Mouse (Mus musculus): ENCODE measurements around the gene Rock2.

DNA sequence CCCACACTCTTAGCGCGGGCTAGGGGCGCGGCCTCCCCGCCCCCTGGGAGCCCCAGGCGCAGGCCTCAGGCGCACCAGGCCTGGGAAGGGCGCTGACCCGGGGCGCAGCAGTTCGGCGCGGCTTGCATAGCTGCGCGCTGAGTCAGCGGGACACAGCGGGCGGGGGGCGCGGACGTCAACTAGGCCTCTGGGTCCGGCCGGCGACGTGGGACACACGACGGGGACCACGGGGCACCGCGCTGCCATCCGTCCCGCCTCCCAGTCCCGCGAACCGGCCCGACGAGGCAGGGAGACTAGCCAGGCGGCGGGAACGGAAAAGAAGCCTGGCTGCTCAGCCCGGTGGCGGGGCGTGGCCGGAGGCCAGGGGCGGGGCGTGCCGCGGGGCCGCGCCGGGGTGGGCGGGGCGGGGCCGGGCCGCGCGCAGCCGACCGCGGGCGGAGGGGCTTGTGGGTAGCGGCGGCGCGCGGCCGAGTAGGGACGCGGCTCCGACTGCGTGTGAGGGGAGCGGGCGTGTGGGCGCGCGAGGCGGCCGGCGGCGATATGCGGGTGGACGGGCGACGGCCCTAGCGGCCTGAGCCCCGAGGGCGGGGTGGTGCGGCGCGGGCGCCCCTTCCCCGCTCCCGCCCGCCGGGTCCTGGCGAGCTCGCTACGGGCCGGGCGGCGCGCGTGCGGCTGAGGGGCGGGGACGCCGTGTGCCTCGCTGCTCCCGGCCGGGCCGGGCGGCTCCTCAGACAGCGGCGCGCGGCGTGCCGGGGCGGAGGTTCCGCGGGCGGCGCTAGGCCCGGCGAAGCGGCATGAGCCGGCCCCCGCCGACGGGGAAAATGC lies at the start of gene Rock2:
- TF ChIP-seq MAFK (IDR thresholded peaks at IDR 0.05; ENCODE audit: insufficient read depth, low read depth, low read length) (peak; percentile 86), HCFC1 (IDR thresholded peaks at IDR 0.05; ENCODE audit: borderline replicate concordance, insufficient read depth, low read length) (peak; percentile 27; the same call in 1 of the 2 replicates), ZC3H11A (IDR thresholded peaks at IDR 0.05; ENCODE audit: borderline replicate concordance, low read depth, low read length) (no peak), CHD2 (IDR thresholded peaks at IDR 0.05; ENCODE audit: low read depth, low read length) (no peak)

Measured in ES-E14 (cell line).